Mouse (Mus musculus) limb, embryonic 14.5 days (tissue): Measurements from ENCODE around the gene Ptprc. TPM values are rescaled to one million over a fixed set of nuclear protein-coding genes. Genes with fewer than 3 reads are reported as not detected.

Source experiments
- ATAC-seq: fragments of 200-750 bp; cut with Nextera tagmentation; 2 replicates; pipeline ENCODE4 v1.8.0; 2017; ENCODE audit warnings: low read depth, moderate number of reproducible peaks, moderate TSS enrichment; ENCODE audit not compliant: low FRiP score
- DNase-seq: peaks from one replicate; pipeline ENCODE4 v3.0.0-alpha.2; 2015; ENCODE audit warnings: low spot score
- H3K27ac ChIP-seq: fragments of 300-500 bp; sonication (generic); replicated peaks from 2 replicates; pipeline ENCODE4 v1.5.1; 2014; ENCODE audit warnings: low read depth, mild to moderate bottlenecking, low read length, moderate library complexity, mixed read lengths
- H3K27me3 ChIP-seq: fragments of 300-500 bp; sonication (generic); 2 replicates; pipeline ENCODE4 v1.6.1; 2014; ENCODE audit warnings: low read length, mixed read lengths; ENCODE audit not compliant: control insufficient read depth, insufficient read depth
- H3K36me3 ChIP-seq: fragments of 300-500 bp; sonication (generic); 2 replicates; pipeline ENCODE4 v1.6.1; 2014; ENCODE audit warnings: mild to moderate bottlenecking, low read length, moderate library complexity, mixed read lengths; ENCODE audit not compliant: control insufficient read depth, insufficient read depth
- H3K4me1 ChIP-seq: fragments of 300-500 bp; sonication (generic); 2 replicates; pipeline ENCODE4 v1.6.1; 2014; ENCODE audit warnings: antibody characterized with exemption, low read length, mixed read lengths; ENCODE audit not compliant: control insufficient read depth, insufficient read depth
- H3K4me2 ChIP-seq: fragments of 300-500 bp; sonication (generic); replicated peaks from 2 replicates; pipeline ENCODE4 v1.6.1; 2014; ENCODE audit warnings: low read depth, mild to moderate bottlenecking, low read length, moderate library complexity; ENCODE audit not compliant: severe bottlenecking
- H3K4me3 ChIP-seq: fragments of 300-500 bp; sonication (generic); replicated peaks from 2 replicates; pipeline ENCODE4 v1.5.1; 2014; ENCODE audit warnings: low read length
- H3K9ac ChIP-seq: fragments of 300-500 bp; sonication (generic); 2 replicates; pipeline ENCODE4 v1.6.1; 2014; ENCODE audit warnings: mild to moderate bottlenecking, low read depth, low read length, moderate library complexity; ENCODE audit not compliant: severe bottlenecking
- H3K9me3 ChIP-seq: fragments of 300-500 bp; sonication (generic); 2 replicates; pipeline ENCODE4 v1.6.1; 2016; ENCODE audit warnings: low read length; ENCODE audit not compliant: control insufficient read depth
- POLR2A ChIP-seq: fragments of 200-500 bp; IDR thresholded peaks from 2 replicates; pipeline ENCODE4 v1.8.0; 2012; ENCODE audit warnings: inconsistent platforms, mild to moderate bottlenecking, moderate library complexity, borderline replicate concordance; ENCODE audit not compliant: insufficient read depth, insufficient read length; ENCODE audit errors: extremely low read depth
- WGBS: fragments of 180-500 bp; shearing (Covaris S2); extraction: QIAGEN DNeasy Blood & Tissue Kit; methylation state at CpG from one replicate; pipeline ENCODE4 v1.1.7; 2014; 5-methylcytosine and 5-hydroxymethylcytosine counted together
- polyA plus RNA-seq, 2 experiments: library from polyadenylated mRNA; depleted of rRNA in 1 of 2; stranded (reverse) in 1 of 2; unstranded in 1 of 2; fragments of >200 nt; fragmentation: Nextera tagmentation in 1 of 2; extraction: Ambion mirVana in 1 of 2; gene quantifications; 2 replicates each; pipeline versions ENCODE4 v1.2.1 to v1.2.3; 2012 to 2014

Ptprc gene
- polyA plus RNA-seq, 2 experiments: 3.2 to 4.5 TPM

DNA sequence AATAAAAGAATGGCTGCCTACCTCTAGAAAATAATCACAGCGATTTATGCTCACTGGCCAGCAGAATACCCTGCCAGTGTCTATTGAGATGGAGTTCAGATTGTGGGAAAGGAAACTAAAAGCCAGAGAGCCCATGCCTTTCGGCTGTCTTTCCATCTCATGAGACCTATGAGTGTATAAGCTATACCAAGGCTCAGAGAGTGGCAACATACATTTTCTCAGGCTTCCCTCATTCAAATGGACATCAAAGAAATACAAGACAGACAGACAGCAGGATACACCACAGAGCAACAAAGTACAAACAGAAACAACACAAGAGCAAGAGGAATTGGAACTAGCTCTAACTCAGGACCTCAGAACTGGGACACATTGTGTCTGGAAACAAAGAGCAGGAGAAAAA is 43.8 kb downstream of the Ptprc start:
- TF ChIP-seq POLR2A: no peak
- Histone ChIP-seq H3K4me2 (no peak overlapping the region), H3K9ac (no peak overlapping the region), H3K36me3 (no peaks in the 10 kb centered on the region), H3K4me3 (no peak overlapping the region), H3K9me3 (no peaks in the 10 kb centered on the region), H3K4me1 (peaks cover 4% of the 10 kb centered on the region; the same call in 1 of the 2 replicates), H3K27ac (no peak overlapping the region), H3K27me3 (no peaks in the 10 kb centered on the region)
- DNase-seq (no peak), ATAC-seq (no peak)
- 72% methylated on average over 2 of the region's 2 CpGs for WGBS

DNA sequence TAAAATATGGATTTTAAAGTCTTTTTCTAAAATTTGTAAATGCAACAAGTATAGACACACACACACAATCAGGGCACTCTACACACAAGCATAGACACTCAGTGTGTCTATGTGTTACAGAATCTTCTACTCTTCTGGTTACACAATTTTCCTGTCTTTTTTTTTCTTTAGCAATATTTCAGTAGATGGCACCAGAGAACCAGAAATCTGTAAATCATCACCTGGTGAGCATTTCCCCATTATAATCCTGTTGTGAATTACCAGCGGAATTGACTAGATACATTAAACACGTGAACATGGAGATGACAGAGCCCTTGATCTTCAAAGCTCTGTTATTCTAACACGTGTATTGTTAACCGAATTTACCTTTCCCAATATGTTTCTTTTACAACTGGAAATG is 45.4 kb downstream of the Ptprc start:
- peak; percentile 23 for DNase-seq

DNA sequence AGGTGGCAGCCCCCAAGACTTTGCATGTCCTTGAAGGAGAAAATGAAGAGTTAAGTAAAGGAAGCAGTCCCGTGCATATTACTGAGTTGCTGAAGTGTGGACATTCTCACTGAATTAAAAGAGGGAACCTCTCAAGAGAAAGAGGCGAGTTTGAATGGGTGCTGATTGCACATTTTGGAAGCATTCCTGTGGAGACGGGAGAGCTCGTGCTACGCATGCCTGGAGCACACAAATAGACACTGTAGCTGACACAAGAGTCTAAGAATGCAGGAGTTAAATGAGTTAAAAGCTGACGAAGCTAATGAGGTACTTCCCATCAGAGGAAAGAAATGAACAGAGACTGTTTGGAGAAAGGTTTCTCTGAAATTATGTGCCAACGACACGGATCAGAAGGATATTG is 48.7 kb downstream of the Ptprc start:
- DNase-seq (no peak), ATAC-seq (no peak)
- Histone ChIP-seq H3K4me1 (no peaks in the 10 kb centered on the region), H3K9me3 (no peaks in the 10 kb centered on the region), H3K4me3 (no peak overlapping the region), H3K36me3 (no peaks in the 10 kb centered on the region), H3K27ac (no peak overlapping the region), H3K9ac (no peak overlapping the region), H3K4me2 (no peak overlapping the region), H3K27me3 (no peaks in the 10 kb centered on the region)
- WGBS: 71% methylated on average over 8 of the region's 8 CpGs
- TF ChIP-seq POLR2A: no peak

More for the DNA sequence above, 45.4 kb downstream of the Ptprc start:
- H3K36me3 ChIP-seq: no peaks in the 10 kb centered on the region
- no peak overlapping the region for H3K4me3 ChIP-seq
- no peak for TF ChIP-seq POLR2A
- no peaks in the 10 kb centered on the region for H3K9me3 ChIP-seq
- H3K4me1 ChIP-seq: no peaks in the 10 kb centered on the region
- no peak overlapping the region for H3K4me2 ChIP-seq
- 24% methylated on average over 4 of the region's 4 CpGs for WGBS
- no peak overlapping the region for H3K9ac ChIP-seq
- no peak overlapping the region for H3K27ac ChIP-seq
- H3K27me3 ChIP-seq: no peaks in the 10 kb centered on the region
- no peak for ATAC-seq

DNA sequence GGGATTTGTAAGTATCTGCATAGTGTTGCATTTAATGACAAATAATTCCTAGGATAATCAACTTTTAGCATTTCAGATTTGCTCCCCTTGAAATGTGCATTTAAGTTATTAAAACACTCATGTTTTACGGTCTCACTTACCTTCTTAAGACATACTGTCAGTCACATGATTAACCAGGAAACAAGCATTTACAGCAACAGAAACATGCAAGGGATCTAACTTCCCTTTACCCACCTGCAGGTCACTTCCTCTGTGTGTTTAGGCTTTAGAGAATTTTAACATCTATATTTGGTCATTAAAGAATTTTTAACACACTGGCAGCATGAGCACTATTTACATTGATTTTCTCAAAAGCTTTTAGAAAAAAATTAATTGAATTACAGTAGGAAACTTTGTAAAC is 50.2 kb downstream of the Ptprc start:
- Histone ChIP-seq H3K9me3 (no peaks in the 10 kb centered on the region), H3K4me3 (no peak overlapping the region), H3K27ac (no peak overlapping the region), H3K9ac (no peak overlapping the region), H3K4me1 (no peaks in the 10 kb centered on the region), H3K36me3 (no peaks in the 10 kb centered on the region), H3K4me2 (no peak overlapping the region), H3K27me3 (no peaks in the 10 kb centered on the region)
- no peak for ATAC-seq
- no peak for DNase-seq
- no peak for TF ChIP-seq POLR2A
- 52% methylated on average over 1 of the region's 1 CpGs for WGBS

DNA sequence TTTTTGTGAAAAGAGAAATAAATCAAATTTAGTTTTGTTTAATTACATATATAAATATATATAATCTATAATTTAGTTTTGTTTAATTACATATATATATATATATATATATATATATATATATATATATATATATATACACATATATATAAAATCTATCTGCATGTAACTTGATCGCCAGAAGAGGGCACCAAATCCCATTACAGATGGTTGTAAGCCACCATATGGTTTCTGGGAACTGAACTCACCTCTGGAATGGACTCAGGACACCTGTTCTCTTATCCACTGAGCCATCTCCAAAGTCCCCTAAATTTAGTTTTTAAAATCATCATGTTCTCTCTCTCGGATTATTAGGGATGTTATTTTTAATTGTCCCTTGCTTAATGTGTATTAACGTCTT is 51.6 kb downstream of the Ptprc start:
- Histone ChIP-seq H3K4me3 (no peak overlapping the region), H3K27me3 (no peaks in the 10 kb centered on the region), H3K4me2 (no peak overlapping the region), H3K27ac (no peak overlapping the region), H3K9me3 (no peaks in the 10 kb centered on the region), H3K4me1 (no peaks in the 10 kb centered on the region), H3K9ac (no peak overlapping the region), H3K36me3 (no peaks in the 10 kb centered on the region)
- ATAC-seq (no peak), DNase-seq (no peak)
- 42% methylated on average over 3 of the region's 3 CpGs for WGBS
- no peak for TF ChIP-seq POLR2A

DNA sequence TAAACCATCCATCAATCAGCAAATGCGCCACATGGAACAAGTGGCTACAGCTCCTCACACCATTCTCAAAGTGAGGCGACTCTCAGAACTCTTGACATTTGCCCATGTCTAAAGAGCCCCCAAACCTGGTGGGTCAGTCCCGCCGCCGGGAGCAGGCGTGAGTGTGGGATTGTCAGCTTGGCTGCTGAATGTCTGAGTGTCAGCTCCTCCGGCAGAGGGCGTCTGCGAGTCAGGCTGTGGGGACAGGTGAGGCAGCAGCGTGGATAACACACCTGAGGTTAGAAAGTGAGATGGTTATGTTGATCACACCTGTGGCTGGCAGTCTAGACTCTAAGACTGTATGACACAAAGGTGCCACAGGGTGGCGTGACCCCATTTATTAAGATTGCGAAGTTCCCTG is 55.6 kb downstream of the Ptprc start:
- TF ChIP-seq POLR2A: no peak
- Histone ChIP-seq H3K27ac (no peak overlapping the region), H3K9me3 (no peaks in the 10 kb centered on the region), H3K4me3 (no peak overlapping the region), H3K4me2 (no peak overlapping the region), H3K27me3 (no peaks in the 10 kb centered on the region), H3K4me1 (no peaks in the 10 kb centered on the region), H3K36me3 (no peaks in the 10 kb centered on the region), H3K9ac (no peak overlapping the region)
- ATAC-seq (no peak), DNase-seq (no peak)
- WGBS: 60% methylated on average over 12 of the region's 12 CpGs
